Mouse (Mus musculus): ENCODE measurements around the gene Actr3. TPM values are rescaled to one million over a fixed set of nuclear protein-coding genes. Genes with fewer than 3 reads are reported as not detected.

Gene Actr3
- 643 to 665 TPM (median 654 TPM) in 4 replicates for total RNA-seq (2023)

GRCm38 (mm10) chr1:125435369-125436135, at the start of gene Actr3:
Gene Actr3 (minus strand): TSS chr1:125435727.

Other genes with a start within 250 kb of the Actr3 start
- gene Slc35f5, start 124.9 kb upstream of the Actr3 start, total RNA-seq (2023) = 1.4 to 2.9 TPM (median 1.6 TPM) in 4 replicates
- gene Gpr39, start 241.3 kb upstream of the Actr3 start, total RNA-seq (2023) = not detected in 4 replicates

Measured in B cell, adult 62 days (primary cell).